Mouse (Mus musculus) embryo, embryonic 10.5 days (tissue): ENCODE data around the gene Trappc11.
A peak's percentile ranks its signal among the peaks of the same experiment; 100 is the strongest.

Experiments used
- DNase-seq: peaks from one replicate; pipeline ENCODE4 v3.0.0-alpha.2; 2015; ENCODE audit warnings: low spot score

The Trappc11 gene

DNA sequence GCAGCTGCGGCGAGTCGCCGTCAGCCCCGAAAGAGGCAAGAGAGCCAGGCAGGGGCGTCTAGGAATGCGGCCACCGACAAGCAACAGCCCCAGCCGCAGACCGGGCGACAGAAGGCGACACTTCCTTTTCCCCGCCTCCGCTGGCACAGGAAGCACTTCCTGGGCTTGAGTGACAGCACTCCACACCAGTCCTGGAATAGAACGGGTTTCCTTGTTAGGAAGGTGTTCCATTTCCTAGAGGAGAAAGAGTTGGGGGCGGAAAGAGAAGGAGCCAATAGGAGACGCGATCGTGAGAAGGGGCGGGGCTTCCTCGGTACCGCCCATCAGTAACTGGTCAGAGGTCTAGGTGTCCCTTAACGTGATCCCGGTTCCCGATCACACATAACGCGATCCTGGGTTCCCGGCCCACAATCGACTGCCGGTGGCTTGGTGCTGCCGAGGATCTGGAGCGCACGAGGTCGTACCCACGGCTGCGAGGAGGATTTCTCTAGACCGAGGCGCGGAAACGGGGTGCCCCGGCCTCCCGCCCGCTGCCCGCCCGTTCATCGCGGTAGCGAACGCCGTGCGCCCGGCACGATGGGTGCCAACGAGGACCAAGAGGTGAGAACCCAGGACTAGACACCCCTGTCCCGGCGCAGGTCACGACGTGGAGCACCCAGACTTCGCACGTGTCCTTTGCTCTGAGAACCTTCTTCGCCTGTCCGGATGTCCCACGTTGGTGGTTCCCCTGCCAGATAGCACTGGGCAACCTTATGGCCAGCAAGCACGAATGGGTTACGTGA lies at the start of gene Trappc11, which contains the start of gene Rwdd4a:
TSS of gene Trappc11 (minus strand) at position 127 of the 782 bp plus-strand sequence.
TSS of gene Rwdd4a (plus strand) at position 321 of the 782 bp plus-strand sequence.
- DNase-seq = peak; percentile 99

GRCm38 (mm10) chr8:47581454-47581853 lies 48.2 kb upstream of the Trappc11 start:
- DNase-seq = no peak

DNA sequence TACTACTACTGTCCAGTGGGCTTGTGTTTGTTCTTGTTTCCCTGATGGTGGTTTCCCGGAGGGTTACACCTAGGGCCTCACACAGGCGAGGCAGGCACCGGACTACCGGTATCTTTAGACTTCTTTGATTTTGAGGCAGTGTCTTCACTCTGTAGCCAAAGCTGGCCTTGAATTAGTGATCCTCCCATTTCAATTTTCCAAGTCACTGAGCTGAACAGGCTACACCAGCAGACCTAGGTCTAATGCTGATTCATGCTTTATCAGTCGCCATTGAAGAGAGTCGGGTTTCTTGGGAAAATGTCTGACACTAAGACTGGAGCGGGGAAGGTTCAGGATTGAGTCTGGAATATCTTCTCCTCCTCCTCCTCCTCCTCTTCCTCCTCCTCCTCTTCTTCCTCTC lies 40.2 kb upstream of the Trappc11 start:
- no peak for DNase-seq

DNA sequence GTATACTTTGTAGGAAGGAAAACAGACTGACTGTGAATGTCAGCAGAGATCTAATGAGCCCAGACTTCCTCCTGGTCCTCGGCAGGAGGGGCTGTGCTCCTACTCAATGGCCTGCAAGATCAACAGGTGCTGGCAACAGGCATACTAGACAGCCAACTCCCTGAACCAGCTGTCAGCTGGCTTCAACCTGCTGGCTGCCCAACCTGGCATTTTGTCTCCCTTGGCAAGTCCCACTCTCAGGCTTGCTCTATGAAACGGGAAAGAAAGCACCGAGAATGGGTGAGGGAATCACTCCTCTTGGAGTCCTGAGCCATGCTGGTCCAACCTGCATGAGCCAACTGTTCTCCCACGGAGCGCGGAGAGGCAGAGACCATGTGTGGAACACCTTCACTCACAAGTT lies 36.9 kb upstream of the Trappc11 start:
- DNase-seq = no peak

DNA sequence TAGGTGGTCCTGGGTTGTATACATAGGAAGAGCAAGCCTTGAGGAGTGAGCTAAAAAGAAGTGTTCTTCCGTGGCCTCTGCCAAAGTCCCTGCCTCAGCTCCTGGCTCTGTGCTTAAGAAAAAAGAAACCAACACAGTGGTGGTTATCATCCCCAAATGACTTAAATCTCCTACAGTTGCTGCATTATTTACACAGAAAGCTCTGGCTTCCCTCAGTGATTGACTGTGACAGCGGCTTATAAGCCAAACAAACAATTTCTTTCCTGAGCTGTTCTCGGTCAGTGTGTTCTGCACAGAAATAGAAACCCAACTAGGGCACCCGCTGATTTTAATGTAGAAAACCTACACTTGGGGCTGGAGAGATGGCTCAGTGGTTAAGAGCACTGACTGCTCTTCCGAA lies 34.8 kb upstream of the Trappc11 start:
- no peak for DNase-seq

GRCm38 (mm10) chr8:47566551-47566950 lies 33.3 kb upstream of the Trappc11 start:
- DNase-seq = no peak

- no peak for DNase-seq
These were observed 27.5 kb upstream of the Trappc11 start for GRCm38 (mm10) chr8:47560801-47561200.

GRCm38 (mm10) chr8:47558274-47558673 lies 25.0 kb upstream of the Trappc11 start:
- no peak for DNase-seq

GRCm38 (mm10) chr8:47556446-47556845 lies 23.2 kb upstream of the Trappc11 start:
- DNase-seq = no peak

- DNase-seq = no peak
These were observed 20.3 kb upstream of the Trappc11 start for GRCm38 (mm10) chr8:47553613-47554012.

DNA sequence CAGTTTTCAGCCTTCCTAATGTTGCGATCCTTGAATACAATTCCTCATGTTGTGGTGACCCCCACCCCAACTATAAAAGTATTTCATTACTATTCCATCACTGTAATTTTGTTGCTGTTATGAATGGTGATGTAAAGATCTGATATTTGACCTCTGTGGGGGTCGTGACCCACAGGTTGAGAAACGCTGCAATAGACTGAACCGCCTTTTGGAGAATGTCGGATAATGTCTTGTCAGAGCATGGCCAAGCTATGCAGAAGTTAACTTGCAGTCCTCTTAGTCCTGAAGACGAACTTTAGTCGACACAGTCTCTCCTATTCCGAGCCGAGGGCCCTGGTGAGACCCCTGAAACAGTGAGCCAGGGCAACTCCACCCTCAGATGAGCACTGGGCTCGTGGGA lies 13.8 kb upstream of the Trappc11 start:
- DNase-seq = no peak

GRCm38 (mm10) chr8:47544094-47544493 lies 10.8 kb upstream of the Trappc11 start:
- no peak for DNase-seq

- DNase-seq = no peak
These were observed 9.5 kb upstream of the Trappc11 start for GRCm38 (mm10) chr8:47542746-47543145.

DNA sequence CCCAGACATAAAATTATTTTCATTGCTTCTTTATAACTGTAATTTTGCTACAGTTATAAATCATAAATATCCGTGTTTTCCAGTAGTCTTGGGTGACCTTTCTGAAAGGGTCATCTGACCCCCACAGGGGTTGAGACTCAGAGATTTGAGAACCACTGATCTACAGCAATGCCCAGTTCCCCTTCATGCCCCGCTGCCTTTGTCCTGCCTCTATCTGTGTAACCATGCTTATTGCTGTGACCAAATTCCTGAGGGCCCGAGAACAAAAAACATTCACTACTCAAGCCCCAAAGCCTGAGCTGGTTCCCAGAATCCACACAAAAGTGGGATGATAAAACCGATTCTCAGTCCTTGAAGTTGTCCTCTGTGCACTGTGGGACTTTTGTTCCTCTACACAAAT lies 5.1 kb upstream of the Trappc11 start:
- peak; percentile 5 for DNase-seq

DNA sequence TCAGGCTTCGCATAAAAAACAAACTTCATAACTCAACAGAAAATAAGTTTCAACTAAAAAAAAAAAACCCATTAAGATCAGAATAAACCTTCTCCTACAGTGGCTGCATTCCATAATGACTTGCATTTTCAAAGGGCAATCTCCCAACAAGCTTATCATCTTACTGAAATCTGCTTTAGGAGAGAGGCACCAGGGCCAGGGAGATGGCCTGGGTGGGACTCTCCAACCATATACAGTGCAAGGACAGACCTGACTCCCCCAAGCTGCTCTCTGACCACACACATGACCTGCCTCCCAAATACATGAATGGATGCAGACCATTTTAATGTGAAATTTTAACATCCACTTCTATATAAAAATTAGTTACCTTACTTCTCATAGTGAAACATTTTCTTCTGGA lies 5.2 kb downstream of the Trappc11 start:
- no peak for DNase-seq

GRCm38 (mm10) chr8:47513601-47514000 lies 19.7 kb downstream of the Trappc11 start:
- no peak for DNase-seq

DNA sequence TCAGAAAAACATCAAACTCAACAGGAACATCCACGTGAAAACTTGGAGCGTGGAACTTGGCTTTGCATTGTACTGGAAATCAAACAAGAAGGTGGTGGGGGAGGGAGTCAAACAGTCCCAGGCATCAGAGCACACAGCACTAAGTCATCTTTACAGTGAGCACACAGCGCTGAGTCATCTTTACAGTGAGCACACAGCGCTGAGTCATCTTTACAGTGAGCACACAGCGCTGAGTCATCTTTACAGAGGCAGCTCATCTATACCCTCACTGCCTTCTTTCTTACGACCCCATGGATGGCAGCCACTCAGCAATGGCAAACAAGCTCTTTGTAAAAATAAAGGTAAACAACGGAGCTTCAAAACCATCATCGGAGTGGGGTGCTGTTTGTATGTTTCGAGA lies 22.3 kb downstream of the Trappc11 start:
- DNase-seq = no peak

DNA sequence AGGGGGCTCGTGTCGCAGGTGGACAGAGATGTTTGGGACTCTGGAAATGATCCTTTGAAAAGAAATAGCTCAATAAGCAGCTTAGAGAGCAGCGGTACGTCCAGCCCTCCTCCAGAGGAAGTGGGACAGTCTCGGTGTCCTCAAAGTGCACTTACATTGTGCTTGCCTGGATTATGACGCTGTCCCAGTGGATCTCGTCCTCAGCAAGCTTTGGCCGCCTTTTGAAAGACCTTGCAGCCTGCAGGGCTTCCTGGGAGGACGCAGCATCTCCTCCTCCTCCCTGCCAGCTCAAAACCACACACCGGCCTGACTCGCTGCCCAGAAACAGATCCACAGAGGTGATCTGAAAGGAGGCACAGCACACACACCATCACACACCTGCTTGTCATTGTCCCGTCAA lies 27.8 kb downstream of the Trappc11 start:
- no peak for DNase-seq

DNA sequence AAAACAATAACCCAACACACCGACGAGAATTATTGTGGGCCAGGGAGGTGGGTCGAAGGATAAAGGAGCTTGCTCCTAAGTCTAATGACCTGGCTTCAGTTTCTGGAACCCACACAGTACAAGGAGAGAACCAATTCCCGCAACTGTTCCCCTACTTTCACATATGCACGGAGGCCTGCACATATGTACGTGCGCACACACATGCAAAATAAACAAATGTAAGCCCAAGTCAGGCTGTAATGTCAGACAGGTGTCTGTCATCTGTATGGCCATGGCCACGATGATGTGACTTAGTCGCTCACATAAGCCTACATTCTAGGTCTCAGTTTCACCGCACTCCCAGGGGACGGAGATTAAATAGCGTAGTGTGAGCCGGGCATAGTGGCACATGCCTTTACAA lies 30.7 kb downstream of the Trappc11 start:
- DNase-seq = no peak

DNA sequence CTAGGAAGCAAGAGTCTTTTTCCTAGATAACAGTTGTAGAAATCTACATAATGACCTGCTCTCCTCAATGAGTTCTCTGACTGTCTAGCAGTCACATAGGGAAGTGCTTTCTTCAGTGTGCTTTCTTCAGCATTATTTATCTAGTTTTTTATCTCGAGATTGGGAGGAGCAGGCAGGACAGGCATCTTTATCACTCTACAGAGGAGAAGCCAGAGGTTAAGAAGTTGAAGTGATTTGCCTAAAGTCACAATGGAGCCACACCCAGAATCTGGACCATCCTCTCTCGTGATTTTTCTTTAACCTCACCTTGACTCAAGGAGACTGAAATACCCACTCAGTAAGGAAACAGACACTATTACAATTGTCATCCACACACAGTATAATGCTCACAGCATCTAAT lies 31.3 kb downstream of the Trappc11 start:
- no peak for DNase-seq

DNA sequence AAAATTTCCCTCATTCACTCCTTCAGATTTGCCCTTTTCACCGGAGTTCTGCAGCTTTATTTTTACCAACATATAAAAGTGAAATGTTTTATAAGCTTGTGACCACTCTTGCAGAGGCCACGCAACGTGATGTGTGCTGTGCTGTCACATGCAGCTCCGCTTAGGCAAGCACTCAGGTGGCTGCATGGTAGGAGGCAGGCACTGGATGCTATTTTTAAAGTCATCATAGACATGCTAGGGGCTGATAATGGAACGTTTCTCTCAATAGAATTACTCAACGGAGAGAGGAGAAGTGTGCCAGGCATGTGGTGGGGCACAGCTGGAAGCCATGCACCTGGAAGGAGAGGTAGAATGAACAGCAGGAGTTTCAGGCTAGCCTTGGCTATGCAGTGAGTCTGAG lies 37.8 kb downstream of the Trappc11 start:
- DNase-seq = no peak

DNA sequence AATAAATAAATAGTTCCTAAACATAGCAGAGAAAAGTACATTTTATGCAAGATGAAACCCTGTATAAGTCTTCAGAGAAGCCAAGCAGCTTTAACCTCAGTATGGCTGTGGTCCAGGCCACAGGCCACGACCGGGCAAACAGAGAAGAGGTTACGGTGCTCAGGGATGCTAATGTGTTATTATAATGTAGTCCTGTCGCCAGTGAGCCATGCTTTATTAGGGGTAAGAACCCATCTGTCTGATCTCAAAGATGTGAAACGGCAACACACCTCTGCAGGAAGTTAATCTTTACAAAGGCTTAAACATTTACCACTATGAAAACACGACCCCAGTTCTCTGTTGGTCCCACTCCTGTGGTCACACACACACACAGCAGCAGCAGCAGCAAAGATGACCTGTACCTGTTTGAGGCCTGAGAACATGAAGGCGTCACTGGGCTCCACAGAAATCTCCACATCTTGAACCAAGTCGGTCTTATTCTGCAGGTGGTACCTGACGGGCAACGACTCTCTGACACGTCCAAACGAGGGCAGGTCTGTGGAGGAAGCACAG lies 38.6 kb downstream of the Trappc11 start:
- DNase-seq = no peak

- no peak for DNase-seq
These were observed 40.2 kb downstream of the Trappc11 start for GRCm38 (mm10) chr8:47493106-47493505.

GRCm38 (mm10) chr8:47487231-47487630 lies 46.0 kb downstream of the Trappc11 start:
- no peak for DNase-seq
